Mouse (Mus musculus): Measurements from ENCODE around the gene Tinf2. TPM values are rescaled to one million over a fixed set of nuclear protein-coding genes. Genes with fewer than 3 reads are reported as not detected.

Gene Tinf2
- polyA plus RNA-seq, 1 experiment from 2014 or later: 45.7 TPM

Other genes starting within 250 kb of the Tinf2 start
- 41.5 and 41.7 TPM in 2 replicates for gene Dhrs4, start 203.1 kb downstream of the Tinf2 start, polyA plus RNA-seq (2016; fragmentation: Nextera tagmentation; extraction: Ambion mirVana)
- gene Carmil3, start 191.2 kb downstream of the Tinf2 start, polyA plus RNA-seq (2016; fragmentation: Nextera tagmentation; extraction: Ambion mirVana): 16.1 and 16.8 TPM in 2 replicates
- gene Cpne6, start 171.4 kb downstream of the Tinf2 start, polyA plus RNA-seq (2016; fragmentation: Nextera tagmentation; extraction: Ambion mirVana): 1.4 and 2.4 TPM in 2 replicates
- 0.10 and 0.19 TPM in 2 replicates for gene Nrl, start 156.8 kb downstream of the Tinf2 start, polyA plus RNA-seq (2016; fragmentation: Nextera tagmentation; extraction: Ambion mirVana)
- 18.2 and 21.0 TPM in 2 replicates for gene Pck2, start 141.6 kb downstream of the Tinf2 start, polyA plus RNA-seq (2016; fragmentation: Nextera tagmentation; extraction: Ambion mirVana)
- 103 and 105 TPM in 2 replicates for gene Dcaf11, start 121.8 kb downstream of the Tinf2 start, polyA plus RNA-seq (2016; fragmentation: Nextera tagmentation; extraction: Ambion mirVana)
- not detected in 2 replicates for gene A730061H03Rik, start 121.4 kb downstream of the Tinf2 start, polyA plus RNA-seq (2016; fragmentation: Nextera tagmentation; extraction: Ambion mirVana)
- gene Fitm1, start 106.2 kb downstream of the Tinf2 start, polyA plus RNA-seq (2016; fragmentation: Nextera tagmentation; extraction: Ambion mirVana): 4.0 and 4.3 TPM in 2 replicates
- gene Psme1, start 103.7 kb downstream of the Tinf2 start, polyA plus RNA-seq (2016; fragmentation: Nextera tagmentation; extraction: Ambion mirVana): 120 and 128 TPM in 2 replicates
- 8.9 and 12.7 TPM in 2 replicates for gene Emc9, start 96.5 kb downstream of the Tinf2 start, polyA plus RNA-seq (2016; fragmentation: Nextera tagmentation; extraction: Ambion mirVana)
- gene Psme2, start 90.7 kb downstream of the Tinf2 start, polyA plus RNA-seq (2016; fragmentation: Nextera tagmentation; extraction: Ambion mirVana): 212 and 223 TPM in 2 replicates
- 17.8 and 21.0 TPM in 2 replicates for gene Rnf31, start 90.1 kb downstream of the Tinf2 start, polyA plus RNA-seq (2016; fragmentation: Nextera tagmentation; extraction: Ambion mirVana)
- gene Irf9, start 78.2 kb downstream of the Tinf2 start, polyA plus RNA-seq (2016; fragmentation: Nextera tagmentation; extraction: Ambion mirVana): 8.8 and 9.0 TPM in 2 replicates
- gene Rec8, start 63.8 kb downstream of the Tinf2 start, polyA plus RNA-seq (2016; fragmentation: Nextera tagmentation; extraction: Ambion mirVana): 20.6 and 22.8 TPM in 2 replicates
- gene Ipo4, start 45.9 kb downstream of the Tinf2 start, polyA plus RNA-seq (2016; fragmentation: Nextera tagmentation; extraction: Ambion mirVana): 73.7 and 85.6 TPM in 2 replicates
- 2.1 and 3.6 TPM in 2 replicates for gene Gm49378, start 43.9 kb downstream of the Tinf2 start, polyA plus RNA-seq (2016; fragmentation: Nextera tagmentation; extraction: Ambion mirVana)
- gene Tm9sf1, start 38.0 kb downstream of the Tinf2 start, polyA plus RNA-seq (2016; fragmentation: Nextera tagmentation; extraction: Ambion mirVana): 62.7 and 68.6 TPM in 2 replicates
- gene Tssk4, start 31.6 kb downstream of the Tinf2 start, polyA plus RNA-seq (2016; fragmentation: Nextera tagmentation; extraction: Ambion mirVana): 0.53 and 0.77 TPM in 2 replicates
- gene Mdp1, start 21.3 kb downstream of the Tinf2 start, polyA plus RNA-seq (2016; fragmentation: Nextera tagmentation; extraction: Ambion mirVana): 70.1 and 71.0 TPM in 2 replicates
- gene Gmpr2, start 9.9 kb downstream of the Tinf2 start, polyA plus RNA-seq (2016; fragmentation: Nextera tagmentation; extraction: Ambion mirVana): 60.7 and 61.6 TPM in 2 replicates
- gene Nedd8, start 9.7 kb downstream of the Tinf2 start, polyA plus RNA-seq (2016; fragmentation: Nextera tagmentation; extraction: Ambion mirVana): 555 and 567 TPM in 2 replicates
- gene Tgm1, start 32.1 kb upstream of the Tinf2 start, polyA plus RNA-seq (2016; fragmentation: Nextera tagmentation; extraction: Ambion mirVana): 0.34 and 0.36 TPM in 2 replicates
- gene Rabggta, start 40.4 kb upstream of the Tinf2 start, polyA plus RNA-seq (2016; fragmentation: Nextera tagmentation; extraction: Ambion mirVana): 42.0 and 46.3 TPM in 2 replicates
- gene Dhrs1, start 63.9 kb upstream of the Tinf2 start, polyA plus RNA-seq (2016; fragmentation: Nextera tagmentation; extraction: Ambion mirVana): 74.1 and 81.8 TPM in 2 replicates
- gene Nop9, start 63.9 kb upstream of the Tinf2 start, polyA plus RNA-seq (2016; fragmentation: Nextera tagmentation; extraction: Ambion mirVana): 44.2 and 47.0 TPM in 2 replicates
- gene Cideb, start 76.6 kb upstream of the Tinf2 start, polyA plus RNA-seq (2016; fragmentation: Nextera tagmentation; extraction: Ambion mirVana): 0.30 TPM in 1 of 2 replicates, not detected in the other
- gene Ltb4r2, start 79.6 kb upstream of the Tinf2 start, polyA plus RNA-seq (2016; fragmentation: Nextera tagmentation; extraction: Ambion mirVana): 0.37 and 0.52 TPM in 2 replicates
- gene Ltb4r1, start 84.1 kb upstream of the Tinf2 start, polyA plus RNA-seq (2016; fragmentation: Nextera tagmentation; extraction: Ambion mirVana): 0.23 and 0.37 TPM in 2 replicates
- 9.2 and 10.1 TPM in 2 replicates for gene Adcy4, start 102.3 kb upstream of the Tinf2 start, polyA plus RNA-seq (2016; fragmentation: Nextera tagmentation; extraction: Ambion mirVana)
- 7.9 and 8.7 TPM in 2 replicates for gene Ripk3, start 107.0 kb upstream of the Tinf2 start, polyA plus RNA-seq (2016; fragmentation: Nextera tagmentation; extraction: Ambion mirVana)
- 22.0 and 24.8 TPM in 2 replicates for gene Nfatc4, start 141.3 kb upstream of the Tinf2 start, polyA plus RNA-seq (2016; fragmentation: Nextera tagmentation; extraction: Ambion mirVana)
- gene Nynrin, start 172.2 kb upstream of the Tinf2 start, polyA plus RNA-seq (2016; fragmentation: Nextera tagmentation; extraction: Ambion mirVana): 19.7 and 21.5 TPM in 2 replicates
- 0.25 and 0.28 TPM in 2 replicates for gene Cbln3, start 202.6 kb upstream of the Tinf2 start, polyA plus RNA-seq (2016; fragmentation: Nextera tagmentation; extraction: Ambion mirVana)
- 18.3 and 19.7 TPM in 2 replicates for gene Khnyn, start 203.1 kb upstream of the Tinf2 start, polyA plus RNA-seq (2016; fragmentation: Nextera tagmentation; extraction: Ambion mirVana)
- 59.9 and 66.0 TPM in 2 replicates for gene Sdr39u1, start 218.5 kb upstream of the Tinf2 start, polyA plus RNA-seq (2016; fragmentation: Nextera tagmentation; extraction: Ambion mirVana)